Mouse (Mus musculus) left cerebral cortex, postnatal 14 days (tissue): Measurements from ENCODE around the gene Irgm2. TPM values are rescaled to one million over a fixed set of nuclear protein-coding genes. Genes with fewer than 3 reads are reported as not detected.
"Not testable (repeated sequence)": the region's sequence is repeated elsewhere in the genome, so short reads cannot be mapped to it uniquely, and the experiment has no call there.

Source experiments
- DNase-seq, 2 experiments: peaks; one replicate each; pipeline ENCODE4 v3.0.0; 2021 to 2022; ENCODE audit warnings: low spot score in 2 of 2, mixed read lengths in 1 of 2
- intact Hi-C: fragments of 180-260 bp; cut with DNase I; formaldehyde crosslinking; loops from one replicate; pipeline ENCODE4 v1.15.1; 2025
- long read RNA-seq, 2 experiments: library from polyadenylated mRNA; stranded (forward); transcript quantifications; one replicate each; pipeline ENCODE4 v2.0.0; 2021
- total RNA-seq, 2 experiments: library from RNA; stranded (reverse); gene quantifications; 2 replicates each; pipeline ENCODE4 v1.2.3; 2021

The Irgm2 gene
- 1 to 10 TPM; 1.6 to 1.7 TPM for total RNA-seq
- long read RNA-seq, experiment 1 = 0 reads
- long read RNA-seq, experiment 2, partial matches to known transcripts = 0 of 3 reads
- long read RNA-seq, experiment 2, other reads (novel, unspliced or antisense) = 3 of 3 reads

DNA sequence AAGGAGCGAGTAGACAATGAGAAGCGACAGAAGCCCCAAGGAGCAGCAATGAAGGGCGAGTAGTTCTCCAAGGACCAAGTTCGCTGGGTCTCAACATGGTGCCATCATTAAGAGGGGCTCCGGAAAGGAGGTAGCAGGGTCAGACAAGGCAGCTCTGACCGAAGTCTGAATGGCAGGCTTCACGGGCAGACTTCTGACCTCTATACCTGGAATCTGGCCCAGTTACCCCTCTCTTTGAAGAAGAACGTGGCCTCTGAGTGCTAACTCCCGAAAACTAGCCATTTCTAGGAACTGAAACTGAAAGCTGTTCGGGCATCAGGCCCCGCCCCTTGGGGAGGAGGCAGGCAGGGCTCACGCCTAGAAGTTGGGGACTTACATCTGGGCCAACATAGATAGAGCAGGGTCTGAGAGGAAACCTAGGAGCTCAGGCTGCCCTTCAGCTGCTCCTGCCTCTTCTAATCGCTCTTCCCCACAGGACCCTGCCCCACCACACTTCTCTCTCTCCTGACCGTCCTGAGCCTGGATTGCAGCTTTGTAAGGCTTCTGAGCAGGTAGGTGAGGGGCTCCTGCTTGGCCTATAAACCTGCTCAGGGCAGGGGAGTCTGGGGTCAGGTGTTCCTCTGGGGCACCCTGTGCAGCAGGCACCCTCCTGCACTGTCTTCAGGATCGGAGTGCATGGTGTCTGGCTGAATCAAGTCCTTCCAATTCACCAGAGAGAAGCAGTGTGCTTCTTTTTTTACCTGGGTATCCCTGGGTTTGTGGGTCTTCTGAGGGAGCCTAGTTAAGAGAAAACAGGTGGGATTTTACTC, at the start of gene Irgm2, which contains the start of gene Igtp:
Gene Irgm2 (plus strand): TSS at position 390 of the 809 bp plus-strand sequence.
Gene Igtp (plus strand): TSS at position 328 of the 809 bp plus-strand sequence.
- DNase-seq = peak; percentile 49
- intact Hi-C loops = not testable (repeated sequence)

DNA sequence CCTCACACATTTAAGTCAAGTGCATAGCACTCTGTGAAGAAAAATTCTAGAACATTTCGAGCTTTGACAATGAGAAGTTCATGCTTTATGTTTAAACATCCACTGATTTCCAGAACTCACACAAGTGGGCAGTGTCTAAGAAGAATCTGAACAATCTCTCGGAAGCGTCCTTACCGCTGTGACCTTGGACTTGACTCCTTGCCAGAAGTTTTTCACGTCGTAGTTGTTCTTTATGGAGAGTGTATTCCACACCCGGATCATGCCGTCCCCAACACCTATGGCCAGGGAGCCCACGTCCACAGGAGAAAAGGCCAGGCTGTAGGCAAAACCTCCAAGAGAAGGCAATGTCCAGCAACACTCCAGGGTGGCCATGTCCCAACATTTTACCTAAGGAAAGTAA, 44.0 kb upstream of the Irgm2 start:
- no peak for DNase-seq
- intact Hi-C loops = no loop called here

DNA sequence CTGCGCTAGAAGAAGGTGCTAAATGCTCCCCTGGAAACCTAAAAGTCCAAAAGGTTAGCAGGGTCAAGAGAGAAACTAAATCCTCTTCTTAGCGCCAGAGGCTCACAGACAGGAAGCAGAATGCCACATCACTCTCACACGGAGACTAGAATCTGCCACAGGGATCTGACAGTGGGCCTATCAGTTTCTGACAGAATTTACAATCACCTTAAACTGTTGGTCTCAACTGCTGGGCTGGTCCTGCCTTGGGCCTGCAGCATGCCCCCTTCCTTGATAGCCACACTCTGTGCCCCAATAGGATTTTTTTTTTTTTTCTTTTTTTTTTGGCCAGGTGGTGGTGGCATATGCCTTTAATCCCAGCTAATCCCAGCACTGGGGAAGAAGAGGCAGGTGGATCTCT, 42.5 kb upstream of the Irgm2 start:
- intact Hi-C loops = no loop called here
- no peak for DNase-seq

DNA sequence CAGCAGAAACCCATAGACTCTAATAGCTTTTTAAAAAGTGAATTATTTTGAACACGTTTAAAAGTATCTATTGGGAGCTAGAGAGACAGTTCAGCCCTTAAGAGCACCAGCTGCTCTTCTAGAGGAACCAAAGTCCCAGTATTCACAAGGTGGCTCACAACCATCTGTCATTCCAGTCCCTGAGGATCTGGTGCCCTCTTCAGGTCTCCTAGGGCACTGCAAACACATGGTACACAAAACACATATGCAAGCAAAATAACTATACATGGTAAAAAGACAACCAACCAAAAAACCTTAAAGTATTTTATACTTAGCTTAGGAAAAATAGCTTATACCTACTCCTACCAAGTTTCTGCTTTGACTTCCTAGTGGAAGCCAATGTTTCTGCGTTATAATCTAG, 34.3 kb upstream of the Irgm2 start:
- intact Hi-C loops = no loop called here
- no peak for DNase-seq

DNA sequence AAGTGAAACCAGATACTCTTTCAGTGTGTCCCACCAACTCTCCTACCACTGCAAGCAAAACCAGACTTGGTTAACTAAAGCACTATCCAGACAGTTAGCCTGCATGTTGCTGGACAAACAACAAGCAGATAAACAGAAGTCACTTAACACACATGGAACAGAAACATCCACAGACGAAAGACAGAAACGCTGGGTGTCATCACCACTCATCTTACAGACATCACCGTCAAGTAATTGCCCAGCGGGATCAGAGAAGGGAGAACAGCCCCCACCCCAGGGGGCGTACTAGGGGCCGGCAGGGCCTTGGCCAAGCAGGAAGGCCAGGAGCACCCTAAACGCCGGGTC, 31.6 kb upstream of the Irgm2 start:
- DNase-seq = no peak
- intact Hi-C loops = no loop called here

DNA sequence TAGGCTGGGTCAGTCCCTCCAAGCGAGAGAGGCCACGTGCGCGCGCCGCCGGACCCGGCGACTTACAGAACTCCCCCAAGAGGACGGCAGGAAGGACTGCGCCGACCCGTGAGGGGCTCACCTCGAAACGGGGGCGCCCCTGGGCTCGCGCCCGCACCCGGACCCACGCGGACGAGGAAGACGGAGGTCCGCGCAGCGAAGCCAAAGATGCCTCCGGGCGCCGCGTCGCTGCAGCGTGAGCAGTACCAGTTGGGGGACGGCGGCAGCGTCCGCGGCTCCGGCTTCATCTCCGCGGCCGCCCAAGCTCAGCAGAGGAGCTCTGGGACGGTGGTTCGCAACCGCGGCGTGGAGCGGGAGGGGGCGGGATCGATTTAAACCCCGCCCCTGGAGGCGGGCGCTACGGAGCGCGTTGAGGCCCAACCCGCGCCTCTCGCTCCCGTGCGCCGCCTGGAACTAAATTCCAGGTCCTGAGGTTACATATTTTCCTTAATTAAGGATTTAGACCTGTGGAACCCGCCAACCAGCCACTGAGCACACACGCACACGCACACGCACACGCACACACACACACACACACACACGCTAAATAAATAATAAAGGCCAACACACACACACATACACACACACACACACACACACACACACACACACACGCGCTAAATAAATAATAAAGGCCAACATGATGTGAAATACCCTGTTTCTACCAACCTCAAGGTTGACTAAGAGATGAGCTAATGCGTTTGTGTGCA, 31.1 kb upstream of the Irgm2 start, which contains the start of gene Gemin5:
Gene Gemin5 (minus strand): TSS at position 373 of the 749 bp plus-strand sequence.
- intact Hi-C loops = no loop called here
- peak; percentile 80 to 88 for DNase-seq

DNA sequence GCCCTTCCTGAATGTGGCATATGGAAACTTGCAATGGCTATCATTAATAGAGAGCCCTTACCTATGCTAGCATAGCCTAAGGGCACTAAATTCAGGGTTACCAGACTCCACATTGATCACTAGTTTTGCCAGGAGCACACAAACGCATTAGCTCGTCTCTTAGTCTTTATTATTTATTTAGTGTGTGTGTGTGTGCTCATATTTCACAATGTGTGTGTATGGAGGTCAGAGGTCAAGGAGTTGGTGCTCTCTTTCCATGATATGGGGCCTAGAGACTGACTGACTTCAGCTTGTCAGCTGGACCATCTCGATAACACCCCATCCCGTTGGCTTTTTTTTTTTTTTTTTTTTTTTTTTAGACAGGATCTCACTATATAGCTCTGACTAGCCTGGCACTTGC, 29.8 kb upstream of the Irgm2 start:
- intact Hi-C loops = loop anchor here (5.0 kb wide), 1 partner anchor 133 kb away; no protein-coding TSS in a partner anchor
- no peak for DNase-seq

DNA sequence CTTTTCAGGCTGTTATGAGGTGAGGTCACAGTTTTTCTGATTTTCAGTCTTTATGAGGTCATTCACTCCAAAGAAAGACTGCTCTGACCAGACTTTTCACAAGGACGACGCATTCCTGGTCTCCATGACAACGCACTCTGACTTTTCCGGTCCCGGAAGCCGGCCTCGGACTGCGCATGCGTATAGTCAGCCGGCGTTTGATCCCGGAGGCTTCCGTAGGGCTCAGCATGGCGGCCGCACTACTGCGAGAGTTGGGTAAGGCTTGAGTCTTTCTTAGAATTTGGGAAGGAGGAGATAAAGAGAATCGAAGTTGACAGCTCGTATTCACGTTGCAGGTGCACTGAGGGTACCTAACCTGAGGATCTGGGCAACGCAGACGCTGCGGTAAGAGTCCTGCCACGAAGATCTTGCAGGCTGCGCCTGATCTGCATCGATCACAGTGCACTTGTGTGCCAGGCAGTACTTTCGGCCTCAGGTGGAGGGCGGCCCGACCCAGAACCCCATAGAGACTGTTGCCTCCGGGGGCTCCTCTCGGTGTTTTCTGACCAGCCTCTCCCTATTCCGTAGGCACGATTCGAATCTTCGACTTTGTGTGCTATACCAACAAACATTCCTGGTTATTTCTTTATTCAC, 27.8 kb upstream of the Irgm2 start, which contains the start of gene Mrpl22:
Gene Mrpl22 (plus strand): TSS at position 203 of the 633 bp plus-strand sequence.
- intact Hi-C loops = loop anchor here (5.0 kb wide), 1 partner anchor 131 kb away; no protein-coding TSS in a partner anchor
- peak; percentile 95 to 98 for DNase-seq

DNA sequence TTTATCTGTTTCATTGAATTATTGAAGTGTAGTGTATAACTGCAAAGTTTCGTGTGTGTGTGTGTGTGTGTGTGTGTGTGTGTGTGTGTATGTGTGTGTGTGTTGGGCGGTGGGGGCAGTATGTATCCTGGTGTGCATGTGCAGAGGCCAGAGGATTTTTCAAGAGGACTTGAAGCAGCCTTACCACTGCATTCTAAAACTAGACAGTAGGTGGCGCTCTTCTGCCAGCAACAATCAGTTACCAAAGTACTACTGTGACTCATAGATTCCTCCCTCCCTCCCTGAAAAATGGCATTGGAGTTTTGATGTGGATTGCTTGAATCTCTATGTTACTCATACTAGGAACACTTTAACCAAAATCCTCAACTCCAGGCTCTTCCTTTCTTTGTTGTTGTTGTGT, 19.9 kb upstream of the Irgm2 start:
- intact Hi-C loops = loop anchor here (2.0 kb wide), 1 partner anchor 45 kb away; no protein-coding TSS in a partner anchor
- DNase-seq = peak; percentile 93 to 95

DNA sequence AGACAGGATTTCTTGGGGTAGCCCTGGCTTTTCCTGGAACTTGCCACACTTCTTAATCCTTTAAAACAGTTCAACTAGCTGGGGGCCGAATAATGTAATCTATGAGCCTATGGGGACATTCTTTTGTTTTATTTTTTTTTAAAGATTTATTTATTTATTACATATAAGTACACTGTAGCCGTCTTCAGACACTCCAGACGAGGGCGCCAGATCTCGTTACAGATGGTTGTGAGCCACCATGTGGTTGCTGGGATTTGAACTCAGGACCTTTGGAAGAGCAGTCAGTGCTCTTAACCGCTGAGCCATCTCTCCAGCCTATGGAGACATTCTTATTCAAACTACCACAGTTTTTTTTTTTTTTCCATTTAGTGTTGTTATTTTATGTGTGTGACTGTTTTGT, 19.4 kb upstream of the Irgm2 start:
- intact Hi-C loops = loop anchor here (2.0 to 10.0 kb wide), 2 partner anchors 45 to 315 kb away; partner anchors contain the start of gene Olfr332
- not testable (repeated sequence) for DNase-seq

DNA sequence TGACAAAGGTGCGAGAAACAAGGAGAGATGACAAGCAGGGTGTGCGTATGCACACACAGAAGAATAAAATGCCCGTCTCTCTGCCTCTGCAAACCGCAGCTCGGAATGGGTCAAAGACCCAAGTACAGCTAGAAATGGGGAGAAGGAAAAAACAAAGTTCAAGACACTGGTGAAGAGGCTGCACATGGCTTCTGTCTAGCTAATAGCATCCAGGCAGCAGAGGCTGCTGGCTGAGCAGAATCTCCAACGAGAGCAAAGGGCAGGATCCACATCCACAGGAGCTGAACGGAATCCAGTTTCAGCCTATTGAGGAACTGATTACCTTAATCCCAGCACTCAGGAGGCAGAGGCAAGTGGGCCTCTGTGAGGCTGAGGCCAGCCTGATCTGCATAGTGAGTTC, 18.7 kb upstream of the Irgm2 start:
- intact Hi-C loops = loop anchor here (10.0 kb wide), 1 partner anchor 314 kb away; the partner anchor contains the start of gene Olfr332
- no peak for DNase-seq

DNA sequence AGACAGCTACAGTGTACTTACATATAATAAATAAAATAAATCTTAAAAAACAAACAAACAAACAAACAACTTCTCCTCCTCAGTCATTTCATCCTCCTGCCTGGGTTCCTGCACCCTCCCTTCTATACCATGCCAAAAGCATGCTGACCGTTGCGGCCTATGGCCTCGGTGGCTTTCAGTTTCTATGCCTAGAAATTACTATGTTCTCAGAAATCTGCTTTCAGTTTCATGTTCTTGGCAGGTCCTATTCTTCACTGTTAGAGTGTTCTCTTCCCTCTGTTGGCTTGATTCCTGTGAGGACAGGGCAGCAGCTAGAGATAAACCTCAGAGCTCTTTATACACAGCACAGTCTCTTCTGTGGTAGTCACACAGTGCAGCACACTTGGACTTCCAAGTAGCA, 15.8 kb upstream of the Irgm2 start:
- intact Hi-C loops = loop anchor here (10.0 kb wide), 1 partner anchor 311 kb away; the partner anchor contains the start of gene Olfr332

DNA sequence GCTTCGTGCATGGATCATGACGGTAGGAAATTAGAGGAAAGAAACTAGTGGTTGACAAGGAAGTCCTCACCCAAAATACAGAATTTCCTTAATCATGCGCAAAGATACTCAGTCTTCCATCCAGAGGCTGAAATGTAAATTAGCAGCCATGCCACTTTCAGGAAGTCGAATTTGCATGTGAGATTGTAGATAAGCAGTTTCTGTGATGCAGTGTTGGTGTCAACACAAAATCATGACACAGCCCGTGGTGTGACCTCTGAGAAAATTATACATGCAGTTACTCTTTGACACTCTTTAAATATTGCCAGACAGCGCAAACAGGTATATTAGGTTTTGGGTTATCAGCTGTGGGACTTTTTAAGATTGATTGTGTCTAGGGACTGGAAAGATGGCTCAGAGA, 9.7 kb upstream of the Irgm2 start:
- no peak for DNase-seq

More for the DNA sequence above, 15.8 kb upstream of the Irgm2 start:
- DNase-seq = no peak

DNA sequence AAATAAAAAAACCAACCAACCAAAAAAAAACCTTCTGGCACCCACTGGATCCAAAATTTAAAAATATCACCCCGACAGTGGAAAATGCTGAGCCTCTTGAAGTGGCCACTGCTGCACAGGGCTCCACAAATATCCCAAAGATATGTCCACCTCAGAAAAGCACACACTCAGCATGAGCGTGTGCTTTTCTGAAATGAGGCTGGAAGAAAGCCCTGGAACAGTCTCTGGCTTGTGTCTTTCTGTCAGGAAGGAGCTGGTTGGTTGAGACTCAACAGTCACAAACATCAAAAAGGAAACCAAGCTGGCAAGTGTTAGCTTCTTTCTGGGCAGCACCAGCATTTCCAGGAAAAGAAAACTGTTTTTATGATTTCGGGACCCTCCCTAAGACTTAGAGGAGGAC, 6.1 kb upstream of the Irgm2 start:
- intact Hi-C loops = no loop called here
- DNase-seq = peak; percentile 18 to 40

More for the DNA sequence above, 9.7 kb upstream of the Irgm2 start:
- intact Hi-C loops = loop anchor here (10.0 kb wide), 1 partner anchor 305 kb away; the partner anchor contains the start of gene Olfr332

DNA sequence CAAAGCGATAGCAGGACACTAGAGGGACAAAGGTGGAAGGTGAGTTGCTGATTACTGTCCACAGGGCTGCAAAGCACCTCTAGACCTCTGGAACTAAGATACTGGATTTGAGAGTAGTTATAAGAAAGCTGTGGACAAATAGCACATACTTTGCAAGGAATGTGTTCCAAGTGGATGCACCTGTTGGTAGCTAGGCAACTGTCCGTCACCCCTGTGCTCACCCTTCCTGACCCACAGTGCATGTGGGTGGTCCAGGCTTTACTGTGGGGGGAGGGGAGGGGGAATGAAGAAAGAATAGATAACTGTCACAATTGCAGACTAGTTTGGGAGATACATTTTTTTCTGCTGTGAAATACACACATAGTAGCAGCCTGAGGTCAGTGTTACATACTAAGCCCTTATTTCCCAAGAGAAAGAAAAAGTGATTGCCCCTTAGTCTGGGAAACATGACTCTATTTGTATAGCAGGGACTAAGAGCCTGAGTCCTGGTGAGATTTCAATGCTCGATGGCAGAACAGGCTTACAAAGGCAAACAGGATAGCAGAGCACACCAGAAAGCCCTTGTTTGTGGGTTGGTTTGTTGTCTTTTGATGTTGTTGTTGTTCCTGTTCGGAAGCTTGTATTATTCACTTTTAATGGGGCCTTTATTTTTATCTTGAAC, 5.4 kb upstream of the Irgm2 start:
- intact Hi-C loops = no loop called here
- DNase-seq = no peak

DNA sequence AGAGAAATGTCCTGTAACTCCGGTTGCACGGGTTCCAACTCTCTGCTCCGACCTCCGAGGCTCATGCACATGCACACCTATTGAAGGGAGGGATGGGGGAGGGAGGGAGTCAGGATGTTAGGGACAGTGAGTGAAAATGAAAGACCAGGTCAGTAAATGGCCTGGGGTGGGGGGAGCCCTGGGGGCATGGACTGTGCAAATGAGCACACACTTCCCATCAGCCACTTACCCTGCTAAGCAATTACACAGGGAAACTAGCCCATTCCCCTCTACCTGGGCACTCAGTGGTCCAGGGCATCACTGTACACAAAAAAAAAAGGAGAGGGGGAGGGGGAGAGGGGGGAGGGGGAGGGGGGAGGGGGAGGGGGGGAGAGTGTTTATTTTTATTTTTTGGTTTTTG, 755 bp upstream of the Irgm2 start:
- DNase-seq = no peak
- intact Hi-C loops = no loop called here

DNA sequence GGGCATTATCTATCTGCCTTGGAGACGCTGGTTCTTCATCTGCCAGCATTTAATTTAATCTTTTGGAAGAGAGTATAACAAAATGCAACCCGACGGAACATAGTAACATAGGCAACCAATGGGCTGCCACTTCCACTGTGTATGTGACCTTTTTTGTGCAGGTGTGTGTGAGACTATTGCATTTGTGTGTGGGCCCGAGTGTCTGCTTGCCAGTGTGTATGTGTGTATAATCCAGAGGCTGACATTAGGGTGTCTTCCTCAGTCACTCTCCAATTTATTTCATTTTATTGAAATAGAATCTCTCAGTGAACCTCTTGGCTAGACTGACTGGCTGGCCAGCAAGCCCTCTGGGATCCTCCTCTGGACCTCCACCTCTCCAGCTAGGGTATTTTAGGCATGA, 808 bp downstream of the Irgm2 start:
- intact Hi-C loops = no loop called here
- no peak for DNase-seq

DNA sequence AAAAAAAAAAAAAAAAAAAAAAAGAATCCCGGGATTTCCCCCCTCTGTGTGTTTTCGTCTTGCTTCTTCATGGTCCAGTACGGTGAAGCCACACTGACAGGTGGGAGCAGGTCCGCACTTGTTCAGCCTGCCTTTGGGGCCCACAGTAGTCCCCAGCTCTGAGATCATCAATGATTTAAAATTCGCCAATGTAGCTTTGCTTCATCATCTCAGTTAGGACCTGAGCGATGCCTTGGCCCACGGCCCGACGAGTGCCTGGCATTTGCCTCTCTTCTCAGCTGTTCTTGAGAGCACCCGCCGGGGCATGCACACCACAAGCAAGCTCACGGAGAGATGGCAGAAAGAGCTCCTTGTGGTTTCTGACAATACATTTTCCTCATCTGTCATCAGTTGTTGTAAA, 1.6 kb downstream of the Irgm2 start:
- intact Hi-C loops = no loop called here
- DNase-seq = no peak

DNA sequence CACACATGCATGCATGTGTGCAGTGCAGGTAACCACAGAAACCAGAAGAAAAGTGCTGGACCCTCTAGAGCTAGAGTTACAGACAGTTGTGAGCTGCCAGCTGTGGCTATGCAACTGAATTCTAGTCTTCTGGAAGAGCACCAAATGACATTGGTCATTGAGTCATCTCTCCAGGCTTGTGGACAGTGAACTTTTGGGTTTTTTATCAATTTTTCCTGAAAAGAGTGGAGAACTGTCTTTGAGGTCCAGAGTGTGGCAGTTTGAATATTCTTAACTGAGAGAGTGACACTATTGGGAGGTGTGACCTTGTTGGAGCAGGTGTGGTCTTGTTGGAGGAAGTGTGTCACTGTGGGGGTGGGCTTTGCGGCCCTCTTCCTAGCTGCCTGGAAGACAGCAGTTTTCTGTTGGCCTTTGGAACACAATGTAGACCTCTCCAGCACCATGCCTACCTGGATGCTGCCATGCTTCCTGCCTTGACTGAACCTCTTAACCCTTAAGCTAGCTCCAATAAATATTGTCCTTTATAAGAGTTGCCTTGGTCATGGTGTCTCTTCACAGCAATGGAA, 11.0 kb downstream of the Irgm2 start:
- DNase-seq = no peak
- intact Hi-C loops = no loop called here
